Mouse (Mus musculus) kidney, embryonic 14.5 days (tissue): Measurements from ENCODE around the gene Gmnn. TPM values are rescaled to one million over a fixed set of nuclear protein-coding genes. Genes with fewer than 3 reads are reported as not detected.

Source experiments
- ATAC-seq: fragments of 200-750 bp; cut with Nextera tagmentation; 2 replicates; pipeline ENCODE4 v1.8.0; 2017; ENCODE audit warnings: moderate number of reproducible peaks, mild to moderate bottlenecking, moderate TSS enrichment, moderate library complexity; ENCODE audit not compliant: low FRiP score, low TSS enrichment
- H3K27ac ChIP-seq: fragments of 300-500 bp; sonication (generic); 2 replicates; pipeline ENCODE4 v1.5.1; 2014; ENCODE audit warnings: low read depth, mild to moderate bottlenecking, low read length, moderate library complexity, mixed read lengths
- H3K27me3 ChIP-seq: fragments of 300-500 bp; sonication (generic); 2 replicates; pipeline ENCODE4 v1.6.1; 2014; ENCODE audit warnings: mild to moderate bottlenecking, low read length; ENCODE audit not compliant: control insufficient read depth, insufficient read depth
- H3K36me3 ChIP-seq: fragments of 300-500 bp; sonication (generic); 2 replicates; pipeline ENCODE4 v1.6.1; 2014; ENCODE audit warnings: low read length, mixed read lengths; ENCODE audit not compliant: control insufficient read depth, insufficient read depth
- H3K4me1 ChIP-seq: fragments of 300-500 bp; sonication (generic); 2 replicates; pipeline ENCODE4 v1.6.1; 2014; ENCODE audit warnings: low read length, mixed read lengths; ENCODE audit not compliant: control insufficient read depth, insufficient read depth
- H3K4me2 ChIP-seq: fragments of 300-500 bp; sonication (generic); replicated peaks from 2 replicates; pipeline ENCODE4 v1.6.1; 2014; ENCODE audit warnings: low read depth, mild to moderate bottlenecking, low read length
- H3K4me3 ChIP-seq: fragments of 300-500 bp; sonication (generic); 2 replicates; pipeline ENCODE4 v1.5.1; 2014; ENCODE audit warnings: mild to moderate bottlenecking, low read length
- H3K9ac ChIP-seq: fragments of 300-500 bp; sonication (generic); 2 replicates; pipeline ENCODE4 v1.6.1; 2014; ENCODE audit warnings: low read depth, mild to moderate bottlenecking, low read length, moderate library complexity
- H3K9me3 ChIP-seq: fragments of 300-500 bp; sonication (generic); 2 replicates; pipeline ENCODE4 v1.6.1; 2016; ENCODE audit warnings: low read length; ENCODE audit not compliant: control insufficient read depth
- WGBS: fragments of 180-500 bp; shearing (Covaris S2); extraction: QIAGEN DNeasy Blood & Tissue Kit; methylation state at CpG from one replicate; pipeline ENCODE4 v1.1.7; 2014; 5-methylcytosine and 5-hydroxymethylcytosine counted together
- polyA plus RNA-seq: library from polyadenylated mRNA; unstranded; fragments of >200 nt; fragmentation: Nextera tagmentation; extraction: Ambion mirVana; gene quantifications from 2 replicates; pipeline ENCODE4 v1.2.1, GENCODE M21; 2014

Gene Gmnn
- 134 and 174 TPM in 2 replicates for polyA plus RNA-seq

- Histone ChIP-seq H3K27ac (peak within 1 kb of the TSS; percentile 96), H3K9me3 (no peaks in the 10 kb centered on the region), H3K4me2 (peak within 1 kb of the TSS; percentile 65), H3K27me3 (no peaks in the 10 kb centered on the region), H3K36me3 (peaks cover 29% of the 10 kb centered on the region), H3K9ac (peak within 1 kb of the TSS; percentile 91), H3K4me1 (peaks cover 6% of the 10 kb centered on the region; the same call in 1 of the 2 replicates), H3K4me3 (peak within 1 kb of the TSS; percentile 95)
- peak; percentile 97 for ATAC-seq
- WGBS = under 1% methylated on average over 78 of the region's 79 CpGs
These were observed at the start of gene Gmnn for GRCm38 (mm10) chr13:24761403-24762227. Gene Gmnn (minus strand): TSS chr13:24761923.

- ATAC-seq = no peak
- no peaks in the 10 kb centered on the region for H3K27me3 ChIP-seq
- H3K36me3 ChIP-seq = peaks cover 58% of the 10 kb centered on the region
- no peaks in the 10 kb centered on the region for H3K9me3 ChIP-seq
- no peak overlapping the region for H3K4me3 ChIP-seq
- H3K9ac ChIP-seq = no peak overlapping the region
- peaks cover 16% of the 10 kb centered on the region for H3K4me1 ChIP-seq
- no peak overlapping the region for H3K4me2 ChIP-seq
- no peak overlapping the region for H3K27ac ChIP-seq
These were observed 44.4 kb upstream of the Gmnn start for GRCm38 (mm10) chr13:24806079-24806478.

GRCm38 (mm10) chr13:24803196-24803595, 41.5 kb upstream of the Gmnn start:
- Histone ChIP-seq H3K27me3 (no peaks in the 10 kb centered on the region), H3K4me1 (peaks cover 19% of the 10 kb centered on the region), H3K4me3 (peak overlapping the region; percentile 98), H3K27ac (no peak overlapping the region), H3K9ac (peak overlapping the region; percentile 98), H3K9me3 (no peaks in the 10 kb centered on the region), H3K36me3 (peaks cover 30% of the 10 kb centered on the region), H3K4me2 (peak overlapping the region; percentile 86)
- 23% methylated on average over 2 of the region's 2 CpGs for WGBS
- ATAC-seq = no peak

GRCm38 (mm10) chr13:24802131-24802691, 40.5 kb upstream of the Gmnn start:
- H3K4me2 ChIP-seq = peak overlapping the region; percentile 86
- H3K36me3 ChIP-seq = peaks cover 20% of the 10 kb centered on the region

GRCm38 (mm10) chr13:24801308-24801921, 39.7 kb upstream of the Gmnn start, which contains the start of gene BC005537:
Gene BC005537 (plus strand): TSS chr13:24801657.
- peak within 1 kb of the TSS; percentile 100 for H3K27ac ChIP-seq
- no peak; the same call in none of the 2 replicates for ATAC-seq
- H3K4me1 ChIP-seq = peaks cover 19% of the 10 kb centered on the region
- peak within 1 kb of the TSS; percentile 98 for H3K4me3 ChIP-seq
- under 1% methylated on average over 52 of the region's 74 CpGs for WGBS
- H3K9ac ChIP-seq = peak within 1 kb of the TSS; percentile 98
- peaks cover 14% of the 10 kb centered on the region; the same call in 1 of the 2 replicates for H3K36me3 ChIP-seq
- H3K27me3 ChIP-seq = no peaks in the 10 kb centered on the region
- no peaks in the 10 kb centered on the region for H3K9me3 ChIP-seq
- H3K4me2 ChIP-seq = peak within 1 kb of the TSS; percentile 86

More at GRCm38 (mm10) chr13:24802131-24802691, 40.5 kb upstream of the Gmnn start:
- no peak for ATAC-seq
- Histone ChIP-seq H3K9ac (peak overlapping the region; percentile 98), H3K27ac (peak overlapping the region; percentile 100; the same call in 1 of the 2 replicates), H3K27me3 (no peaks in the 10 kb centered on the region), H3K4me3 (peak overlapping the region; percentile 98), H3K9me3 (no peaks in the 10 kb centered on the region), H3K4me1 (peaks cover 19% of the 10 kb centered on the region)
- under 1% methylated on average over 26 of the region's 26 CpGs for WGBS

GRCm38 (mm10) chr13:24800674-24801307, 39.1 kb upstream of the Gmnn start:
- peak overlapping the region; percentile 86 for H3K4me2 ChIP-seq
- peak; percentile 97 for ATAC-seq
- H3K27me3 ChIP-seq = no peaks in the 10 kb centered on the region
- H3K4me3 ChIP-seq = peak overlapping the region; percentile 98
- under 1% methylated on average over 42 of the region's 42 CpGs for WGBS
- peak overlapping the region; percentile 100 for H3K27ac ChIP-seq
- peaks cover 19% of the 10 kb centered on the region for H3K4me1 ChIP-seq
- no peaks in the 10 kb centered on the region for H3K9me3 ChIP-seq
- H3K36me3 ChIP-seq = peaks cover 10% of the 10 kb centered on the region; the same call in 1 of the 2 replicates
- H3K9ac ChIP-seq = peak overlapping the region; percentile 98

DNA sequence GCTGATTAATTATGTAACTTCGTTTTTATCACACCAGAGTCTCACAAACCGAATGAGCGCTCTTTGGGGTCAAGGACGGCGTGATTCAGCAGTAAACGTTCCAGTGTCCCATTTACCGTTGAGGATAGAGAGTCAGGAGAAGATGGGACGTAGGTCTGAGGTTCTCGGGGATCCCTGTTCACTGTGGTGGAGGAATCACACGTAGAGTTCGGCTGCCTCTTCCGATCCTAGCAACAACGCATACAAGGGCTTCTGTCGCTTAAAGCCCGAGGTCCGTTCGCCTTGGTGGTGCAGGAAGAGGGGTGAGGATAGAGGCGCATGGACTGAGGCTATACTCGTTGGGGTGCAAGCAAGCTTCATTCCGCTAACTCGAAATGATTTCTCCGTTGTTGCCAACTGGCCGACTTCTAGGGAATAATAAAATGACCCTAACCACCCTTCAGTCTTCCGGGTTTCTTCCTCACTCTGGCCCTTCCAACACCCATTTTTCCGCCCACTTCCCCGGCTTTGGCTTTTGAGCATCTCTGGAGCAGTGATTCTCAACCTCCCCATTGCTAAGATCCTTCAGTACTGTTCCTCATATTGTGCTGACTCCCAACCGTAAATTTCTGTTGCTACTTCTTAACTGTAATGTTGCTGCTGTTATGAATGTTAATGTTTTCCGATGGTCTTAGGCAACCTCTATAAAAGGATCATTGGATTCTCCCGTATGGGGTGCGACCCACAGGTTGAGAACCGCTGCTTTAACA, 38.4 kb upstream of the Gmnn start:
- peaks cover 19% of the 10 kb centered on the region for H3K4me1 ChIP-seq
- H3K9ac ChIP-seq = peak overlapping the region; percentile 50
- H3K27me3 ChIP-seq = no peaks in the 10 kb centered on the region
- H3K4me2 ChIP-seq = peak overlapping the region; percentile 67
- H3K4me3 ChIP-seq = peak overlapping the region; percentile 98
- peak overlapping the region; percentile 75; the same call in 1 of the 2 replicates for H3K27ac ChIP-seq
- H3K9me3 ChIP-seq = no peaks in the 10 kb centered on the region
- WGBS = 1% methylated on average over 31 of the region's 31 CpGs
- peaks cover 4% of the 10 kb centered on the region; the same call in 1 of the 2 replicates for H3K36me3 ChIP-seq
- ATAC-seq = no peak; the same call in 1 of the 2 replicates

- H3K4me2 ChIP-seq = peak overlapping the region; percentile 67
- H3K36me3 ChIP-seq = no peaks in the 10 kb centered on the region
- no peaks in the 10 kb centered on the region for H3K9me3 ChIP-seq
- peak overlapping the region; percentile 75; the same call in 1 of the 2 replicates for H3K27ac ChIP-seq
- H3K4me3 ChIP-seq = peak overlapping the region; percentile 98
- no peak overlapping the region for H3K9ac ChIP-seq
- 52% methylated on average over 5 of the region's 5 CpGs for WGBS
- ATAC-seq = no peak
- peaks cover 14% of the 10 kb centered on the region; the same call in 1 of the 2 replicates for H3K4me1 ChIP-seq
- H3K27me3 ChIP-seq = no peaks in the 10 kb centered on the region
These were observed 37.7 kb upstream of the Gmnn start for GRCm38 (mm10) chr13:24799378-24799777.
